Mouse (Mus musculus) bone marrow, adult 2 months (tissue): ENCODE results near the gene Matn1.

Experiments used
- CTCF ChIP-seq: fragments of 200-500 bp; IDR thresholded peaks from 2 replicates; pipeline ENCODE4 v1.5.1; 2011; ENCODE audit warnings: low read length, control low read depth; ENCODE audit not compliant: control insufficient read depth, insufficient read depth
- POLR2A ChIP-seq: fragments of 200-500 bp; IDR thresholded peaks from 2 replicates; pipeline ENCODE4 v1.6.1; 2011; ENCODE audit warnings: low read depth, mild to moderate bottlenecking, control low read depth, low read length, borderline replicate concordance; ENCODE audit not compliant: control insufficient read depth

DNA sequence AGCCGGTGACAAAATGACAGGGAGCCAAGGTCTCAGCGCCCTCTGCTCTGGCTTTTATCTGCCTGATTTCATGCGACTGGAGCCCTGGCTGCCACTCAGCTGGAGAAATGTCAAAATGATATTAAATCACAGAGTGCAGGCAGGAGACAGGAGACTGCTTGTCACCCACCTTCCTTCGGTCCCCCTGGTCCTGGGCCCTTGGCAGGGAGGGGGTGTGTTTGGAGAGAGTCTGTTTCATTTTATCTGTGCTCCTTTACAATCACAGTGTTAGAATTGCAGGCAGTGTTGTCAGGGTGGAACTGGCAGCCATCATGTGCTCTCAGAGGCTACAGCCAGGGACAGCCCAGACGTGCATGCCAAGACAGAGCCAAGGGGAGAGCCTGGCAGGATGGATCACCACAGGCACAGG is 28.2 kb downstream of the Matn1 start:
- TF ChIP-seq POLR2A = no peak
- TF ChIP-seq CTCF = no peak
